Mouse (Mus musculus) lung, postnatal 4 days (tissue): Measurements from ENCODE around the gene Arg1.

Experiments used
- DNase-seq, 2 experiments: peaks; one replicate each; pipeline ENCODE4 v3.0.0; 2021

The Arg1 gene

GRCm38 (mm10) chr10:24911199-24911598, 16.1 kb downstream of the Arg1 start:
- DNase-seq, result peak in 1 of 2 experiments; percentile 52

GRCm38 (mm10) chr10:24905627-24906026, 21.7 kb downstream of the Arg1 start:
- DNase-seq, result no peak

GRCm38 (mm10) chr10:24895927-24896326, 31.4 kb downstream of the Arg1 start:
- peak in 1 of 2 experiments; percentile 48 for DNase-seq

DNA sequence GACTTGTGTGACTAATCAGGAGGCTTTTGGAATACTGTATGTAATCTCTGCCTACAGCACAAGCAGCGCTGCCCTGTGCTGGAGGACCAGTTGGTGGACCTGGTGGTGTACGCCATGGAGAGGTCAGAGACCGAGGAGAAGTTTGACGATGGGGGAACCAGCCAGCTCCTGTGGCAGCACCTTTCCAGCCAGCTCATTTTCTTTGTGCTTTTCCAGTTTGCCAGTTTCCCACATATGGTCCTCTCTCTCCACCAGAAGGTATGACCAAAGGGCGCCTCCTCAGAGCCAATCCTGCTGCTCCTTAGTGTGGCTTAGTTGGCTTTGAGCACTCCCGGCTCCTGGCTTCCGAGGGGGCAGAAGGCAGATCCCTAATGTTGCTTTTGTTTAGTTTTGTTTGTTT, 38.9 kb downstream of the Arg1 start:
- DNase-seq, result no peak

DNA sequence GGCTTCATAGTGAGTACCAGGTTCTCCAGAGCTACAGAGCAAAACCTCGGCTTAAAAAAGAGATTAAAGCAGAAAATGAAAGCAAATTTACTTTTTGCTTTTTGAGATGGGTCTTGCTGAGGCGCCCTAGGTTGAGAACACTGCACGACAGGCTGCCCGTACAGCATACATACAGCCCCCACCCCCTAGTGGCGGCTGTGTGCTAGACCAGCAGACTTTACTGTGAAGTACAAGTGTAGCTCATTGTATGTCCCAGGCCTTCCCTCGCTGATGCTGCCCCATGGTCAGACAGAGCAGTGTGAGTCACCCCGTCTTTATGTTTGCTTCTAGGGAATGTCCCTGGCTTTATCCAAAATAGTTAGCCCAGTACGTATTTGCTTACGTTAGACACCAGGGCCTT, 41.3 kb downstream of the Arg1 start:
- peak; percentile 29 to 36 for DNase-seq

DNA sequence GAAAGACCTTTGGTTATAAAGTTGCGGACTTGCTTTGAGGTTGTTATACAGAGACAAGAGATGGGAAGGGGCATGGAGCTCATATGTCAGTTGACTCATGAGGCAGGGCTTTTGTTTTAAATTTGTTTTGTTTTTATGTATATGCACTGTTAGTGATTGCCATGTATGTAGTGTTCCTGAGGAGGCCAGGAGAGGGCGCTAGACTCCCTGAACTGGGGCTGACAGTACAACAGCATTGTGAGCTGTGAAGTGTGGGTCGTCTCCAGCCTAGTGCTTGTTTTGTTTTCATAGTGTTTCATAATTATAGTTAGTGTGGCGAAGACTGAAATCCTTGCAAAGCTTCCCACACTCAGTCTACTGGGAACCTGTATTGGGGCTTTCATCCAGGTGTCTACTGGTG, 53.7 kb downstream of the Arg1 start:
- no peak for DNase-seq

GRCm38 (mm10) chr10:24869760-24870290, 57.5 kb downstream of the Arg1 start, which contains the start of gene Med23:
TSS of gene Med23 (plus strand) at chr10:24869986.
- DNase-seq, result peak; percentile 97 to 99
